In the genomic region with DNA sequence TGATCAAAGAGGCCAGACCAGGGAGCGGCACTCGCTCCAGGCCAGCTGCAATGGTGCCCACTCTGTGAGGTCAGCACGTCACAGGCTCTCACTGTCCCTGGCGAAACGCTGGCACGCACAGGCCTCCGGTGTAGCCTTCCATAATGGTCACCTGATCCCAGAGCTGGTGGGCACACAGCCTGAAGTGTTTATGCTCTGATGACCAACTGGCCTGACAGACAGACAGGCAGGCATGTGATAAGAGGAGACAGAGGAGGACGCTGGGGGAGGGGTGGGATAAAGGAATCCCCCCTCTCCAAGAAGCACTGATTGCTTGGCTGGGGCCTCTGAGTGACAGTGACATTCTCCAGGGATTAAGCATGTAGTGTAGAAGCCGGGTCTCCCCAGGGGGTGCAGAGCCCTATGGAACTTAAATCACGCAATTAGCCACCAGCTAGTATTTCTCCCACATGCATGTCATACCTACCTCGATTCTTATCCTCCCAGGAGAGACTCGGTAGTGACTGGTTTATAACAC, we compare ENCODE assay signal across 12 mouse cellular contexts. TPM values are rescaled to one million over a fixed set of nuclear protein-coding genes. Genes with fewer than 3 reads are reported as not detected.
A peak's percentile ranks its signal among the peaks of the same experiment; 100 is the strongest.
DNase-seq lines count a peak whose midpoint lies in the region; ATAC-seq and TF ChIP-seq lines count a peak whose summit lies in the region.
"Had no signal": no experiment of that assay in that cellular context is flagged by ENCODE, and none has a peak within 500 bp of the region (broad histone marks: within the 10 kb centered on the region; RNA-seq: fewer than 3 reads in every experiment).

No protein-coding gene starts in this region.

- TF ChIP-seq CTCF in brain, embryonic 14.5 days (IDR thresholded peaks at IDR 0.05; ENCODE audit: borderline replicate concordance, extremely low read depth, insufficient read depth, insufficient read length), result no peak
- TF ChIP-seq CTCF in intestine, postnatal 0 days (IDR thresholded peaks at IDR 0.05; ENCODE audit: low read depth), result no peak

- peak; percentile 27 for DNase-seq in brain, embryonic 14.5 days (ENCODE audit: low read depth)
- DNase-seq in embryonic facial prominence, embryonic 14.5 days (ENCODE audit: low spot score), result peak; percentile 72
- peak; percentile 88 for DNase-seq in heart, embryonic 10.5 days (ENCODE audit: low spot score)
- no peak for DNase-seq in layer of hippocampus, postnatal 10 days (ENCODE audit: low spot score in 2 of 2)
- no peak for DNase-seq in ovary, postnatal 10 days (ENCODE audit: low spot score)
- DNase-seq: right cerebral cortex, postnatal 25 days had no signal

- H3K4me1 ChIP-seq in embryonic facial prominence, embryonic 14.5 days (ENCODE audit: control insufficient read depth, insufficient read depth, low read length), result peaks cover 11% of the 10 kb centered on the region
- peaks cover 58% of the 10 kb centered on the region for H3K4me1 ChIP-seq in heart, embryonic 10.5 days
- peaks cover 18% of the 10 kb centered on the region for H3K4me1 ChIP-seq in limb, embryonic 13.5 days
- H3K4me1 ChIP-seq in intestine, postnatal 0 days (replicated peaks; ENCODE audit: control insufficient read depth, insufficient read depth, low read length), result no peaks in the 10 kb centered on the region

- H3K9ac ChIP-seq in embryonic facial prominence, embryonic 14.5 days (ENCODE audit: low read depth, low read length), result no peak overlapping the region
- H3K9ac ChIP-seq in limb, embryonic 13.5 days, result no peak overlapping the region
- no peak overlapping the region for H3K9ac ChIP-seq in intestine, postnatal 0 days (ENCODE audit: low read depth, low read length)
- H3K9ac ChIP-seq: forebrain, embryonic 15.5 days; neural tube, embryonic 13.5 days had no signal

- no peak for TF ChIP-seq POLR2A in brain, embryonic 14.5 days (IDR thresholded peaks at IDR 0.05; ENCODE audit: borderline replicate concordance, extremely low read depth, insufficient read depth, insufficient read length, poor library complexity, severe bottlenecking)

- H3K27ac ChIP-seq in embryonic facial prominence, embryonic 14.5 days (replicated peaks; ENCODE audit: low read depth, low read length), result no peak overlapping the region
- peak overlapping the region; percentile 89 for H3K27ac ChIP-seq in heart, embryonic 10.5 days
- H3K27ac ChIP-seq in limb, embryonic 13.5 days, result no peak overlapping the region
- H3K27ac ChIP-seq in intestine, postnatal 0 days (ENCODE audit: low read depth, low read length), result no peak overlapping the region
- H3K27ac ChIP-seq: forebrain, embryonic 15.5 days; macrophage; neural tube, embryonic 13.5 days had no signal

- H3K9me3 ChIP-seq in embryonic facial prominence, embryonic 14.5 days (ENCODE audit: control insufficient read depth, low read length), result no peaks in the 10 kb centered on the region
- no peaks in the 10 kb centered on the region for H3K9me3 ChIP-seq in heart, embryonic 10.5 days
- no peaks in the 10 kb centered on the region for H3K9me3 ChIP-seq in limb, embryonic 13.5 days
- H3K9me3 ChIP-seq in intestine, postnatal 0 days (ENCODE audit: control insufficient read depth), result no peaks in the 10 kb centered on the region
- H3K9me3 ChIP-seq: forebrain, embryonic 15.5 days; neural tube, embryonic 13.5 days had no signal

- peak; percentile 66 for ATAC-seq in embryonic facial prominence, embryonic 14.5 days (ENCODE audit: low read depth)
- peak; percentile 80 for ATAC-seq in limb, embryonic 13.5 days (ENCODE audit: low FRiP score, low read depth)
- no peak for ATAC-seq in intestine, postnatal 0 days
- ATAC-seq: forebrain, embryonic 15.5 days; hindbrain, embryonic 16.5 days had no signal

- H3K4me2 ChIP-seq in embryonic facial prominence, embryonic 14.5 days (ENCODE audit: low read depth, low read length), result no peak overlapping the region
- H3K4me2 ChIP-seq in limb, embryonic 13.5 days (replicated peaks), result no peak overlapping the region
- H3K4me2 ChIP-seq in intestine, postnatal 0 days (replicated peaks; ENCODE audit: low read depth), result no peak overlapping the region
- H3K4me2 ChIP-seq: forebrain, embryonic 15.5 days; neural tube, embryonic 13.5 days had no signal

- WGBS in embryonic facial prominence, embryonic 14.5 days, result 31% methylated on average over 12 of the region's 12 CpGs
- 7% methylated on average over 12 of the region's 12 CpGs for WGBS in heart, embryonic 10.5 days
- 18% methylated on average over 12 of the region's 12 CpGs for WGBS in limb, embryonic 13.5 days
- WGBS in intestine, postnatal 0 days, result 47% methylated on average over 12 of the region's 12 CpGs

- peaks cover 26% of the 10 kb centered on the region for H3K27me3 ChIP-seq in embryonic facial prominence, embryonic 14.5 days (replicated peaks; ENCODE audit: control insufficient read depth, insufficient read depth, low read length)
- H3K27me3 ChIP-seq in heart, embryonic 10.5 days (ENCODE audit: insufficient read depth, poor library complexity, severe bottlenecking), result peaks cover 18% of the 10 kb centered on the region; the same call in 1 of the 2 replicates
- peaks cover 70% of the 10 kb centered on the region for H3K27me3 ChIP-seq in limb, embryonic 13.5 days
- H3K27me3 ChIP-seq in intestine, postnatal 0 days (replicated peaks; ENCODE audit: control insufficient read depth, insufficient read depth, low read length), result peaks cover 31% of the 10 kb centered on the region

- H3K4me3 ChIP-seq in embryonic facial prominence, embryonic 14.5 days (ENCODE audit: low read depth, low read length), result no peak overlapping the region
- peak overlapping the region; percentile 35 for H3K4me3 ChIP-seq in heart, embryonic 10.5 days
- H3K4me3 ChIP-seq in limb, embryonic 13.5 days, result no peak overlapping the region
- H3K4me3 ChIP-seq in intestine, postnatal 0 days (ENCODE audit: low read depth, low read length), result no peak overlapping the region
- H3K4me3 ChIP-seq: forebrain, embryonic 15.5 days; neural tube, embryonic 13.5 days had no signal

- H3K36me3 ChIP-seq in embryonic facial prominence, embryonic 14.5 days (ENCODE audit: control insufficient read depth, insufficient read depth, low read length), result no peaks in the 10 kb centered on the region
- H3K36me3 ChIP-seq in heart, embryonic 10.5 days, result no peaks in the 10 kb centered on the region
- no peaks in the 10 kb centered on the region for H3K36me3 ChIP-seq in limb, embryonic 13.5 days
- no peaks in the 10 kb centered on the region for H3K36me3 ChIP-seq in intestine, postnatal 0 days (ENCODE audit: control insufficient read depth, insufficient read depth)
- H3K36me3 ChIP-seq: forebrain, embryonic 15.5 days; neural tube, embryonic 13.5 days had no signal

RNA-seq across cellular contexts. Expression of a gene that starts 6.4 kb away (rescaled TPM):
- polyA plus RNA-seq in brain, embryonic 14.5 days (2012; rRNA removed), result 1.5 and 3.8 TPM in 2 replicates
- 5.8 and 5.9 TPM in 2 replicates for polyA plus RNA-seq in embryonic facial prominence, embryonic 14.5 days (2014; fragmentation: Nextera tagmentation; extraction: Ambion mirVana)
- 18.3 and 34.7 TPM in 2 replicates for polyA plus RNA-seq in heart, embryonic 10.5 days (2016; fragmentation: Nextera tagmentation; extraction: Ambion mirVana)
- polyA plus RNA-seq in limb, embryonic 13.5 days (2015; fragmentation: Nextera tagmentation; extraction: Ambion mirVana), result 3.7 and 5.1 TPM in 2 replicates
- 0.42 and 0.52 TPM in 2 replicates for polyA plus RNA-seq in intestine, postnatal 0 days (2015; fragmentation: Nextera tagmentation; extraction: Ambion mirVana)
- 1 to 10 TPM; 2.1 to 3.0 TPM for total RNA-seq in layer of hippocampus, postnatal 10 days (2021)
- polyA plus RNA-seq: macrophage had no signal

Comparison
In these comparisons a context has a peak if more than half of its experiments do, and no peak if none do; other contexts are left out.
1. DNase-seq: peak in brain, embryonic 14.5 days (single experiment), embryonic facial prominence, embryonic 14.5 days (single experiment) and heart, embryonic 10.5 days (single experiment); none in layer of hippocampus, postnatal 10 days (0 of 2) and ovary, postnatal 10 days (single experiment).